Mouse (Mus musculus) MEL (cell line): ENCODE data around the gene Utrn.

Experiments
- CTCF ChIP-seq, 3 experiments: IDR thresholded peaks in 2 of 3; conservative IDR thresholded peaks in 1 of 3; 2 replicates each; pipeline ENCODE4 v1.5.1; 2011 to 2012; ENCODE audit warnings: low read length in 3 of 3, low read depth in 2 of 3, mild to moderate bottlenecking in 2 of 3, improper control_type of control experiment in 1 of 3, inconsistent platforms in 1 of 3, mixed read lengths in 1 of 3, moderate library complexity in 1 of 3; ENCODE audit not compliant: control insufficient read depth in 1 of 3, insufficient read depth in 1 of 3, poor library complexity in 1 of 3, severe bottlenecking in 1 of 3
- JUND ChIP-seq: IDR thresholded peaks from 2 replicates; pipeline ENCODE4 v1.6.1; 2011; ENCODE audit warnings: low read depth, mild to moderate bottlenecking, improper control_type of control experiment, low read length
- KAT2A ChIP-seq: conservative IDR thresholded peaks from 2 replicates; pipeline ENCODE4 v1.6.1; 2012; ENCODE audit warnings: low read depth, low read length, improper control_type of control experiment, inconsistent platforms
- NELFE ChIP-seq: IDR thresholded peaks from 2 replicates; pipeline ENCODE4 v1.6.1; 2011; ENCODE audit warnings: low read depth, low read length, improper control_type of control experiment
- NRF1 ChIP-seq: IDR thresholded peaks from 2 replicates; pipeline ENCODE4 v1.6.1; 2014; ENCODE audit warnings: low read depth, mild to moderate bottlenecking, inconsistent platforms, low read length, improper control_type of control experiment, moderate library complexity; ENCODE audit not compliant: poor library complexity, insufficient read depth, severe bottlenecking
- POLR2A ChIP-seq, 2 experiments: IDR thresholded peaks; 2 replicates each; pipeline ENCODE4 v1.6.1; 2011 to 2012; ENCODE audit warnings: low read length in 2 of 2, mild to moderate bottlenecking in 2 of 2, control low read depth in 1 of 2, improper control_type of control experiment in 1 of 2, low read depth in 1 of 2, moderate library complexity in 1 of 2; ENCODE audit not compliant: control insufficient read depth in 1 of 2, insufficient read depth in 1 of 2, poor library complexity in 1 of 2
- TCF12 ChIP-seq: IDR thresholded peaks from 2 replicates; pipeline ENCODE4 v1.6.1; 2014; ENCODE audit warnings: low read depth, mild to moderate bottlenecking, inconsistent platforms, low read length, improper control_type of control experiment, moderate library complexity
- ZC3H11A ChIP-seq: IDR thresholded peaks from 2 replicates; pipeline ENCODE4 v1.6.1; 2012; ENCODE audit warnings: low read depth, mild to moderate bottlenecking, inconsistent platforms, low read length, improper control_type of control experiment

DNA sequence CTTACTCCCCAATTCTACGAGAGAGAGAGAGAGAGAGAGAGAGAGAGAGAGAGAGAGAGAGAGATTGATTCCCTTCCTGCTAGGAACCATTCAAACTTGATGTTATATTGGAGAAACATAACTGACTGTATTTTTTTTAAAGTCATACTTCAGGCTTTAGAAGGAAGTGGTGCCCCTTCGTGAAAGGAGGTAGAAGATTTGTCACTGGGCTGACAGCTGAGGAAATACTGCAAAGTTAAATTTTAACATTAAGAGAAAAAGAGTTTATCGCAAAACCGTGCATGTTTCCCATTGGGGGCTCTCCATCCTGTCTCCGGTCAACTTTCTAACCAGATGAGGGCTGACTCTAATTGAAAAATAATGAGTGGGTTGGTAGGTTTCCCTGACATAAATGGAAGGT is 310.4 kb downstream of the Utrn start:
- TF ChIP-seq CTCF (IDR thresholded peaks at IDR 0.05 in 2 of 3, conservative IDR thresholded peaks at IDR 0.05 in 1 of 3; ENCODE audit: control insufficient read depth in 1 of 3, insufficient read depth in 1 of 3, low read depth in 2 of 3, low read length in 3 of 3, poor library complexity in 1 of 3, severe bottlenecking in 1 of 3) (no peak), POLR2A (IDR thresholded peaks at IDR 0.05; ENCODE audit: control insufficient read depth in 1 of 2, insufficient read depth in 1 of 2, low read depth in 1 of 2, low read length in 2 of 2, poor library complexity in 1 of 2) (no peak), ZC3H11A (no peak), NRF1 (no peak), JUND (no peak), TCF12 (no peak), KAT2A (no peak), NELFE (no peak)
